Mouse (Mus musculus) mouse trophoblast stem cell (cell line): ENCODE measurements around the gene Rnf133.

Experiments used
- in situ Hi-C, 2 experiments: fragments of 300-500 bp; cut with MseI, MboI; formaldehyde crosslinking; loops; 2 replicates in 1 of 2; 3 replicates in 1 of 2; pipeline ENCODE4 v1.15.1; 2025

Gene Rnf133

GRCm38 (mm10) chr6:23650205-23650604 lies at the start of gene Rnf133:
Rnf133 (minus strand) TSS chr6:23650305.
- in situ Hi-C loops: no loop called here

GRCm38 (mm10) chr6:23678172-23678571 lies 28.1 kb upstream of the Rnf133 start:
- in situ Hi-C loops: no loop called here

GRCm38 (mm10) chr6:23655036-23655435 lies 4.9 kb upstream of the Rnf133 start, which contains the start of gene Rnf148:
Rnf148 (minus strand) TSS chr6:23655136.
- in situ Hi-C loops: no loop called here

GRCm38 (mm10) chr6:23648732-23649131 lies 1.4 kb downstream of the Rnf133 start:
- in situ Hi-C loops: no loop called here

GRCm38 (mm10) chr6:23647627-23648247 lies 2.4 kb downstream of the Rnf133 start:
- in situ Hi-C loops: no loop called here

GRCm38 (mm10) chr6:23637081-23637480 lies 13.0 kb downstream of the Rnf133 start:
- in situ Hi-C loops: no loop called here

- in situ Hi-C loops: no loop called here
Measured at GRCm38 (mm10) chr6:23635208-23635607, 14.9 kb downstream of the Rnf133 start.

- in situ Hi-C loops: no loop called here
Measured at GRCm38 (mm10) chr6:23634016-23634415, 16.1 kb downstream of the Rnf133 start.

GRCm38 (mm10) chr6:23630465-23630864 lies 19.6 kb downstream of the Rnf133 start:
- in situ Hi-C loops: no loop called here
